Mouse (Mus musculus) ZHBTc4 (cell line): ENCODE results near the gene Smarca2.

ENCODE experiments used
- DNase-seq: peaks from one replicate; pipeline ENCODE4 v3.0.0-alpha.2; 2011; ENCODE audit warnings: low read depth, low spot score

Smarca2 gene

GRCm38 (mm10) chr19:26776066-26777025, 171.5 kb downstream of the Smarca2 start:
- DNase-seq: no peak

DNA sequence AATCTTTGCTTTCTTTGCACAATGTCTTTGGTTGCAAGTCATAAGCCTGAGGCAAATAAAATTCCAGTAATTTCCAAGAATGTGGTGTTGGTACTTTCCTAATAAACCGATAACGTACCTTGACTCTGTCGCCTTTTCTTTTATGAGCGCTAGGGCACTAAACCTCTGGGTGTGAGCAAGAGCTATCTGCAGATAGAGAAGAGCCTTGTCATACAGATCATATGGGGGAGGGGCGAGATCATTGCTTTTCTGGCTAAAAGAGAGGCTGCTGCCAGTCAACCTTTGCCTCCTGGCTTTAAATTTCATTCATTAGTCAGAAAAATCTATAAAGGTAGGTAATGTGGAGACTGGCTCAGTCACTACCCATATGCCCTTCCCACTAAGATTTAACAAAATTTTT, 173.3 kb downstream of the Smarca2 start:
- DNase-seq: no peak

DNA sequence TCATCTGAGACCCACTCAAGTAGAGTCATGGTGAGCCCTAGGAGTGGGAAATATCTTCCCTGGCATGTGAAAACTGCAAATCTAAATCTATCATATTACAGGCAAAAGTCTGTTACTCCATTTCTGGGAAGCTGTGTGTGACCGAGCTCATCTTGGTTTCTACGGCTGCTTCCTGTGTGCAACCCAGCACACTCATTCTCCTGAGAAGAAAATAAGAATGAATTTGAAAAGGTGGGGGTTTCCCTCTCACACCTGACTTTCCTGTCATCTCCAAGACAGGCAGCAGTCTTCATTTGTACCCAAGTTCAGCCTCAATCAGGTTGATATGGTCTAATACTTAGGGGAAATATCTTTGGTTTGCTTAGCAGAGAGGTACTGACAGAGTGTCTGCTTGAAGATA, 176.4 kb downstream of the Smarca2 start:
- no peak for DNase-seq

- DNase-seq: no peak
Measured at GRCm38 (mm10) chr19:26788446-26788845, 183.6 kb downstream of the Smarca2 start.

- no peak for DNase-seq
Measured at GRCm38 (mm10) chr19:26790386-26791346, 185.8 kb downstream of the Smarca2 start.

DNA sequence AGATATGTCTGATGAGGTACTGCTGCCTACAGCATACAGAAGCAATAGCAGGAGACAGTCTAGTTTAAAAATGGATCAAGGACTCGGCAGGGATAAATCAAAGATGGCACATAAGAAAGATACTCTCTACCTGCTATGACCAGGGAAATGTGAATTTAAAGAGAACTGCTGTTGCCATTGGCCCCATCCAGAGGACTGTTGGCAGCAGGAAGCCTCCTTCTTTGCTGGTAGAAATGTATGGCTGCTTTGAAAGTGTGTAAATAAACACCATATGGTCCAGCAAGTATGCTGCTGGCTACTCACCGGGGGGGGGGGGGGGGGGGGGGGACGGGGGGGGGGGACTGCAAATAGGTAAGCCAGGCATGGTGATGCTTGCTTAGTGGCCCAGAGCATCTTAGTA, 189.5 kb downstream of the Smarca2 start:
- DNase-seq: no peak

DNA sequence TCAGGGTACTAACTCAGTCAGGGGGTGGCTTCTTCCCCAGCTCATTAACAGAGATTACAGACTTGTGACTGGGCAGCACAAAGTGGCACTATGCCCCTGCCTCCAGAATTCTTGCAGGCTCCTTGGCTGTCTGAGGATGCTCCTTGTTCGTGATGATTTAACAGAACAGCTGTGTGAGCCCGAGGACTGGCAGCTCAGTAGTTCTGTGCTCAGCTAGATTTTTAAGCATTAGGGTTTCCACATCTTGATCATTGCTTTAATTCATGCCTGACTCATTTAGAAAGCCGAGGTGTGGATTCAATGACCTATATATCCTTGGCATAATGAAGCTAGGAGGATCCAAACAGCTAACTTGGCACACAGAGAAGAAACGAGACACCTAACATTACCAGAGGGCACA, 191.2 kb downstream of the Smarca2 start:
- no peak for DNase-seq

- DNase-seq: no peak
Measured at GRCm38 (mm10) chr19:26804401-26804800, 199.6 kb downstream of the Smarca2 start.

GRCm38 (mm10) chr19:26814629-26815028, 209.8 kb downstream of the Smarca2 start:
- no peak for DNase-seq

DNA sequence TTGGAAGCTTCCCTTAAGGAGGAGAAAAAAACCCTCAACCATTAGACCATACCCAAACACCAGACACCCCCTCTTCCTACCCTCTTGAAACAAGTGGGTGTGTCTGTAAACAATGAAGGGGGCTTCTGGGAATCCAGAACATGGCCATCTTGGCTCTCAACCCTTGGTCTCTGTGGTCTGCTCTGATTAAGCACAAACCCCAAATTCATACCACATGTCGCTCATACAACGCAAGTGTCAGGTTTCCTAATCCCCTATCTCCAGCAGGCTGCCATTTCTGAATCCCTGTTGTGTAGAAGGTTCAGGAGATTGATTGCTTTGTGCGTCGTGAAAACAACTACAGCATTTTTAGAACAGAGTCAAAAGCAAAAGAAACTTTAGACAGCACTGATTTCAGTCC, 213.1 kb downstream of the Smarca2 start:
- DNase-seq: no peak
